8 mouse cellular contexts compared by ENCODE assay signal in genomic region chr7:101836271-101837153, GRCm38 (mm10). TPM values are rescaled to one million over a fixed set of nuclear protein-coding genes. Genes with fewer than 3 reads are reported as not detected.
DNase-seq lines count a peak whose midpoint lies in the region; ATAC-seq and TF ChIP-seq lines count a peak whose summit lies in the region.

No protein-coding gene starts in this region.

- peak overlapping the region; percentile 92 for H3K27ac ChIP-seq in heart, adult 2 months
- H3K27ac ChIP-seq in kidney, adult 2 months (ENCODE audit: insufficient read depth, low read depth, low read length) = peak overlapping the region; percentile 92
- H3K27ac ChIP-seq in liver, embryonic 11.5 days (ENCODE audit: low read depth, low read length) = peak overlapping the region; percentile 84
- H3K27ac ChIP-seq in midbrain, postnatal 0 days (ENCODE audit: low read depth, low read length) = peak overlapping the region; percentile 68

- H3K9me3 ChIP-seq in liver, embryonic 11.5 days (ENCODE audit: control insufficient read depth, low read length) = no peaks in the 10 kb centered on the region
- H3K9me3 ChIP-seq in midbrain, postnatal 0 days (ENCODE audit: low read length) = no peaks in the 10 kb centered on the region

- peaks cover 5% of the 10 kb centered on the region for H3K4me1 ChIP-seq in heart, adult 2 months (ENCODE audit: control insufficient read depth, insufficient read depth, low read length)
- H3K4me1 ChIP-seq in kidney, adult 2 months (ENCODE audit: control insufficient read depth, insufficient read depth, low read length) = peaks cover 10% of the 10 kb centered on the region; the same call in 1 of the 2 replicates
- H3K4me1 ChIP-seq in liver, embryonic 11.5 days (replicated peaks; ENCODE audit: control insufficient read depth, insufficient read depth, low read length) = peaks cover 6% of the 10 kb centered on the region; the same call in 1 of the 2 replicates
- H3K4me1 ChIP-seq in midbrain, postnatal 0 days (ENCODE audit: insufficient read depth, low read length) = peaks cover 7% of the 10 kb centered on the region; the same call in 1 of the 2 replicates

- ATAC-seq in liver, embryonic 11.5 days (replicated peaks; ENCODE audit: low FRiP score) = peak; percentile 48
- peak; percentile 61 for ATAC-seq in midbrain, postnatal 0 days (ENCODE audit: low FRiP score)

- no peaks in the 10 kb centered on the region for H3K27me3 ChIP-seq in heart, adult 2 months (ENCODE audit: control insufficient read depth, insufficient read depth, low read length)
- no peaks in the 10 kb centered on the region for H3K27me3 ChIP-seq in kidney, adult 2 months (replicated peaks; ENCODE audit: control insufficient read depth, insufficient read depth, low read length)
- peaks cover 22% of the 10 kb centered on the region for H3K27me3 ChIP-seq in liver, embryonic 11.5 days (replicated peaks; ENCODE audit: control insufficient read depth, insufficient read depth, low read length)
- peaks cover 11% of the 10 kb centered on the region; the same call in 1 of the 2 replicates for H3K27me3 ChIP-seq in midbrain, postnatal 0 days (ENCODE audit: insufficient read depth, low read length)

- intact Hi-C loops in heart, adult 2 months (cut with DNase I) = loop anchor here (2.0 to 5.0 kb wide), 2 partner anchors 60 to 169 kb away; no protein-coding TSS in a partner anchor

- no peak for TF ChIP-seq CTCF in heart, adult 2 months (IDR thresholded peaks at IDR 0.05)
- no peak for TF ChIP-seq CTCF in kidney, adult 2 months (conservative IDR thresholded peaks at IDR 0.05; ENCODE audit: insufficient read depth, insufficient read length, low read depth, low read length)
- no peak for TF ChIP-seq CTCF in midbrain, postnatal 0 days (IDR thresholded peaks at IDR 0.05)

- peak overlapping the region; percentile 91 for H3K4me2 ChIP-seq in liver, embryonic 11.5 days
- H3K4me2 ChIP-seq in midbrain, postnatal 0 days (ENCODE audit: low read depth, low read length, poor library complexity, severe bottlenecking) = peak overlapping the region; percentile 100

- H3K4me3 ChIP-seq in heart, adult 2 months = peak overlapping the region; percentile 66
- H3K4me3 ChIP-seq in kidney, adult 2 months (ENCODE audit: insufficient read depth, low read depth, low read length) = peak overlapping the region; percentile 82
- peak overlapping the region; percentile 74 for H3K4me3 ChIP-seq in liver, embryonic 11.5 days (ENCODE audit: low read depth, low read length)
- H3K4me3 ChIP-seq in midbrain, postnatal 0 days (ENCODE audit: low read depth, low read length) = peak overlapping the region; percentile 63

- DNase-seq in heart, adult 18-20 months = peak; percentile 65 to 77
- DNase-seq in heart, adult 8-10 months (ENCODE audit: low spot score) = no peak
- DNase-seq in embryo, embryonic 10 days (ENCODE audit: low spot score) = peak; percentile 70
- DNase-seq in heart, adult 2 months = peak; percentile 77 to 78
- peak; percentile 71 for DNase-seq in kidney, adult 2 months
- peak; percentile 71 for DNase-seq in liver, embryonic 11.5 days (ENCODE audit: low spot score)
- peak; percentile 66 for DNase-seq in midbrain, postnatal 0 days (ENCODE audit: low spot score)
- peak; percentile 34 to 79 for DNase-seq in spleen, postnatal 4 days (ENCODE audit: low spot score in 2 of 2)

- H3K79me2 ChIP-seq in heart, adult 2 months (replicated peaks; ENCODE audit: control insufficient read depth, insufficient read depth, low read length) = peaks cover 4% of the 10 kb centered on the region; the same call in 1 of the 2 replicates

- peak overlapping the region; percentile 100 for H3K9ac ChIP-seq in heart, adult 2 months (ENCODE audit: low read depth, low read length)
- H3K9ac ChIP-seq in liver, embryonic 11.5 days (ENCODE audit: low read depth, low read length) = peak overlapping the region; percentile 82
- peak overlapping the region; percentile 68 for H3K9ac ChIP-seq in midbrain, postnatal 0 days (replicated peaks; ENCODE audit: low read length, poor library complexity, severe bottlenecking)

- under 1% methylated on average over 62 of the region's 63 CpGs for WGBS in heart, adult 2 months
- under 1% methylated on average over 63 of the region's 63 CpGs for WGBS in kidney, adult 2 months
- under 1% methylated on average over 63 of the region's 63 CpGs for WGBS in liver, embryonic 11.5 days
- under 1% methylated on average over 49 of the region's 63 CpGs for WGBS in midbrain, postnatal 0 days

- TF ChIP-seq EP300 in heart, adult 2 months (IDR thresholded peaks at IDR 0.05; ENCODE audit: insufficient read depth, low read depth, low read length) = no peak

- no peak; the same call in 1 of the 2 replicates for TF ChIP-seq POLR2A in heart, adult 2 months (IDR thresholded peaks at IDR 0.05; ENCODE audit: insufficient read depth, low read depth, low read length)
- TF ChIP-seq POLR2A in kidney, adult 2 months (IDR thresholded peaks at IDR 0.05; ENCODE audit: low read depth, low read length) = no peak

- peaks cover 4% of the 10 kb centered on the region; the same call in 1 of the 2 replicates for H3K36me3 ChIP-seq in heart, adult 2 months (ENCODE audit: control insufficient read depth, insufficient read depth, low read length)
- peaks cover 2% of the 10 kb centered on the region; the same call in 1 of the 2 replicates for H3K36me3 ChIP-seq in kidney, adult 2 months (ENCODE audit: control insufficient read depth, insufficient read depth, low read length)
- peaks cover 10% of the 10 kb centered on the region for H3K36me3 ChIP-seq in liver, embryonic 11.5 days (ENCODE audit: control insufficient read depth, insufficient read depth, low read length)
- no peaks in the 10 kb centered on the region for H3K36me3 ChIP-seq in midbrain, postnatal 0 days (ENCODE audit: insufficient read depth, low read length)

RNA-seq across cellular contexts. Expression of gene Inppl1, which starts 1.5 kb away (rescaled TPM):
- total RNA-seq in heart, adult 18-20 months (2021) = 100 to 1,000 TPM; 184 to 200 TPM
- 100 to 1,000 TPM; 174 to 207 (median 187) TPM for total RNA-seq in heart, adult 8-10 months (2022)
- total RNA-seq in heart, adult 2 months (2021) = 100 to 1,000 TPM; 146 to 164 TPM
- 170 and 177 TPM in 2 replicates for polyA plus RNA-seq in heart, adult 2 months (2012; rRNA removed)
- polyA plus RNA-seq in kidney, adult 2 months (2012; rRNA removed) = 62.1 and 81.3 TPM in 2 replicates
- polyA plus RNA-seq in liver, embryonic 11.5 days (2014; fragmentation: Nextera tagmentation; extraction: Ambion mirVana) = 22.3 and 23.4 TPM in 2 replicates
- total RNA-seq in midbrain, postnatal 0 days (2014; rRNA removed) = 16.8 and 21.2 TPM in 2 replicates
- 5.7 and 8.0 TPM in 2 replicates for polyA plus RNA-seq in midbrain, postnatal 0 days (2015; fragmentation: Nextera tagmentation; extraction: Ambion mirVana)

RNA-seq across cellular contexts. Expression of gene Phox2a, which starts 18.4 kb away (rescaled TPM):
- total RNA-seq in heart, adult 18-20 months (2021) = under 1 TPM; 0.18 to 0.27 TPM
- under 1 TPM in 2 of 4 experiments, not detected in 2; 0.22 to 0.37 TPM for total RNA-seq in heart, adult 8-10 months (2022)
- under 1 TPM; 0.14 to 0.34 TPM for total RNA-seq in heart, adult 2 months (2021)
- 0.20 and 0.33 TPM in 2 replicates for polyA plus RNA-seq in heart, adult 2 months (2012; rRNA removed)
- polyA plus RNA-seq in kidney, adult 2 months (2012; rRNA removed) = 0.20 TPM in 1 of 2 replicates, not detected in the other
- 0.10 TPM in 1 of 2 replicates, not detected in the other for polyA plus RNA-seq in liver, embryonic 11.5 days (2014; fragmentation: Nextera tagmentation; extraction: Ambion mirVana)
- total RNA-seq in midbrain, postnatal 0 days (2014; rRNA removed) = 0.82 TPM in 1 of 2 replicates, not detected in the other
- 0.12 TPM in 1 of 2 replicates, not detected in the other for polyA plus RNA-seq in midbrain, postnatal 0 days (2015; fragmentation: Nextera tagmentation; extraction: Ambion mirVana)

RNA-seq across cellular contexts. Expression of gene Folr2, which starts 20.5 kb away (rescaled TPM):
- total RNA-seq in heart, adult 18-20 months (2021) = 1 to 10 TPM; 5.0 to 7.5 TPM
- total RNA-seq in heart, adult 8-10 months (2022) = 1 to 10 TPM; 3.1 to 5.9 (median 4.3) TPM
- total RNA-seq in heart, adult 2 months (2021) = 1 to 10 TPM; 5.2 to 6.0 TPM
- polyA plus RNA-seq in heart, adult 2 months (2012; rRNA removed) = 23.1 and 29.8 TPM in 2 replicates
- 11.2 and 11.7 TPM in 2 replicates for polyA plus RNA-seq in kidney, adult 2 months (2012; rRNA removed)
- polyA plus RNA-seq in liver, embryonic 11.5 days (2014; fragmentation: Nextera tagmentation; extraction: Ambion mirVana) = 3.3 and 3.9 TPM in 2 replicates
- 2.6 and 3.4 TPM in 2 replicates for total RNA-seq in midbrain, postnatal 0 days (2014; rRNA removed)
- polyA plus RNA-seq in midbrain, postnatal 0 days (2015; fragmentation: Nextera tagmentation; extraction: Ambion mirVana) = 2.3 and 3.5 TPM in 2 replicates

RNA-seq across cellular contexts. Expression of gene Anapc15, which starts 27.0 kb away (rescaled TPM):
- 10 to 100 TPM; 16.8 to 17.2 TPM for total RNA-seq in heart, adult 18-20 months (2021)
- 10 to 100 TPM; 20.8 to 26.8 (median 24.9) TPM for total RNA-seq in heart, adult 8-10 months (2022)
- 10 to 100 TPM; 18.4 to 20.3 TPM for total RNA-seq in heart, adult 2 months (2021)
- 24.2 and 27.9 TPM in 2 replicates for polyA plus RNA-seq in heart, adult 2 months (2012; rRNA removed)
- 40.2 and 42.6 TPM in 2 replicates for polyA plus RNA-seq in kidney, adult 2 months (2012; rRNA removed)
- polyA plus RNA-seq in liver, embryonic 11.5 days (2014; fragmentation: Nextera tagmentation; extraction: Ambion mirVana) = 94.7 and 96.2 TPM in 2 replicates
- total RNA-seq in midbrain, postnatal 0 days (2014; rRNA removed) = 49.9 and 56.9 TPM in 2 replicates
- polyA plus RNA-seq in midbrain, postnatal 0 days (2015; fragmentation: Nextera tagmentation; extraction: Ambion mirVana) = 62.7 and 68.3 TPM in 2 replicates

RNA-seq across cellular contexts. Expression of gene Folr1, which starts 34.1 kb away (rescaled TPM):
- not detected for total RNA-seq in heart, adult 18-20 months (2021)
- total RNA-seq in heart, adult 8-10 months (2022) = under 1 TPM in 1 of 4 experiments, not detected in 3; 0.44 TPM
- total RNA-seq in heart, adult 2 months (2021) = not detected
- polyA plus RNA-seq in heart, adult 2 months (2012; rRNA removed) = 0.39 and 2.1 TPM in 2 replicates
- polyA plus RNA-seq in kidney, adult 2 months (2012; rRNA removed) = 942 and 1,044 TPM in 2 replicates
- 0.27 and 0.42 TPM in 2 replicates for polyA plus RNA-seq in liver, embryonic 11.5 days (2014; fragmentation: Nextera tagmentation; extraction: Ambion mirVana)
- total RNA-seq in midbrain, postnatal 0 days (2014; rRNA removed) = 4.9 and 11.5 TPM in 2 replicates
- polyA plus RNA-seq in midbrain, postnatal 0 days (2015; fragmentation: Nextera tagmentation; extraction: Ambion mirVana) = 3.9 and 4.3 TPM in 2 replicates
